Mouse (Mus musculus): Measurements from ENCODE around the gene Atg2a. TPM values are rescaled to one million over a fixed set of nuclear protein-coding genes. Genes with fewer than 3 reads are reported as not detected.
"Not testable (repeated sequence)": the region's sequence is repeated elsewhere in the genome, so short reads cannot be mapped to it uniquely, and the experiment has no call there.

Gene Atg2a
- polyA plus RNA-seq, 1 experiment: 14.3 TPM

- H3K4me3 ChIP-seq (ENCODE audit: insufficient read depth, low read length): no peak overlapping the region
- H3K4me1 ChIP-seq (ENCODE audit: control insufficient read depth, insufficient read depth, low read length): peaks cover 12% of the 10 kb centered on the region; the same call in 1 of the 2 replicates
- TF ChIP-seq POLR2A (IDR thresholded peaks at IDR 0.05; ENCODE audit: low read depth, low read length) (no peak), CTCF (IDR thresholded peaks at IDR 0.05; ENCODE audit: borderline replicate concordance, insufficient read depth, low read length) (no peak)
- H3K27ac ChIP-seq (ENCODE audit: insufficient read depth, low read length): no peak overlapping the region
Observed at GRCm38 (mm10) chr19:6281122-6282020, 39.9 kb downstream of the Atg2a start.

GRCm38 (mm10) chr19:6283001-6283400 lies 41.5 kb downstream of the Atg2a start:
- no peak for TF ChIP-seq CTCF (IDR thresholded peaks at IDR 0.05; ENCODE audit: borderline replicate concordance, insufficient read depth, low read length)
- TF ChIP-seq POLR2A (IDR thresholded peaks at IDR 0.05; ENCODE audit: low read depth, low read length): no peak
- H3K27ac ChIP-seq (ENCODE audit: insufficient read depth, low read length): no peak overlapping the region
- peaks cover 13% of the 10 kb centered on the region; the same call in 1 of the 2 replicates for H3K4me1 ChIP-seq (ENCODE audit: control insufficient read depth, insufficient read depth, low read length)
- no peak overlapping the region for H3K4me3 ChIP-seq (ENCODE audit: insufficient read depth, low read length)

DNA sequence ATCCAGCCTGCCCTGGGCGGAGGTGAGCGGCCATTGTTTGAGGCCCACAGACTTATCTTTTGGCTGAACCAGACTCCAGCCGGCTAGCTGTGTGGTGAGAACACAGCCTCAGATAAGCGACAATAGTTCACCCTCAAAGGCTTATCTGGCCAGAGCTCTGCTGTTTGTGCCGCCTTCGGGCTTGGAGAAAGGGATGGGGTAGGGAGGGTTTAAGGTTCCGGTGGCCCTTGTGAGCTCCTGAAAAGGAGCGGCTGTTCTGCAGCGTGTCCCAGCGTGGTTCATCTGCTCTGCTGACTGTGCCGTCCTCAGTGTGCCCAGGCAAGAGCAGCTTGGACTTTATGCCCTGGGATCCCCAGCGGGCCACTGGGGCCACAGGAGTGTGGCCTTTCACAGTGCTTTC lies 43.0 kb downstream of the Atg2a start:
- Histone ChIP-seq H3K27ac (ENCODE audit: insufficient read depth, low read length) (no peak overlapping the region), H3K4me3 (ENCODE audit: insufficient read depth, low read length) (no peak overlapping the region), H3K4me1 (ENCODE audit: control insufficient read depth, insufficient read depth, low read length) (peaks cover 11% of the 10 kb centered on the region; the same call in 1 of the 2 replicates)
- TF ChIP-seq CTCF (IDR thresholded peaks at IDR 0.05; ENCODE audit: borderline replicate concordance, insufficient read depth, low read length): no peak
- no peak for TF ChIP-seq POLR2A (IDR thresholded peaks at IDR 0.05; ENCODE audit: low read depth, low read length)

GRCm38 (mm10) chr19:6285226-6285625 lies 43.8 kb downstream of the Atg2a start:
- no peak overlapping the region for H3K4me3 ChIP-seq (ENCODE audit: insufficient read depth, low read length)
- no peak overlapping the region for H3K27ac ChIP-seq (ENCODE audit: insufficient read depth, low read length)
- peaks cover 8% of the 10 kb centered on the region; the same call in 1 of the 2 replicates for H3K4me1 ChIP-seq (ENCODE audit: control insufficient read depth, insufficient read depth, low read length)
- no peak for TF ChIP-seq CTCF (IDR thresholded peaks at IDR 0.05; ENCODE audit: borderline replicate concordance, insufficient read depth, low read length)
- TF ChIP-seq POLR2A (IDR thresholded peaks at IDR 0.05; ENCODE audit: low read depth, low read length): no peak

DNA sequence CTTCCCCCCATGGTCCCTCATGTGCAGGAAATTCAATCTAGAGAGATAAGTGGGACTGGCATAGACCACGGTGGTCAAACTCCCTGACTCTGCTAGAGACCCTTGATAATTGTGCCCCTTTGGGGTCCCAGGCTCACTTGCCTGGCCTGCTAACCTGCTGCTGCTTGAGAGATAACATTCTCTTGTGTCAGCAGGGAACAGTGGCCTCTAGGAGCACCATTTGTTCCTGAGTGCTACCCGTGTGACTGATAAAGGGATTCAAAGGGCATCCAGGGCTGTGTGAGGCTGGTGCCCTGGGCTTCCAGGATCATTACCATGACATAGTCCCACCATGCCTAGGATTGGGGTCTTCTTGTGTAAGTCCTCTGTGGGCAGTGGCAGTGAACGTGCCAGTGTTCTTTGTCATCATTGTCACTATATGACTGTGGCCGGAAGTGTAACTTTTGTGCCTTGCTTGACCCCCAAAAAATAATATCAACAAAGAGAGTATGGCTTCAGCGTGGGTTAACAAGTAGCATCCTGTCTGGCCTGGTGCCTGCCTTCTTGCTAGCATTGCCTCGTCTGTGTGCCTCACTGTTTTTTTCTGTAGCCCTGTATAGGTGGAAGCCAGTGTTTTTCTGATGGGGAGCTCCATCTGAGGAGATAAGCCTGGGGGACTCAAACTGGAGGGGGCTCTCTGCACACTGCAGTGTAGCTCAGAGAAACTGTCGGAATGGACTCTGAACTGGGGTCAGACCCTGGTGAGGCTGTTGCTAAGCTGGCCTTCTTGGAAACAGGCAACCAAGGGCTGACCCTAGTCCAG lies 44.4 kb downstream of the Atg2a start:
- Histone ChIP-seq H3K4me1 (ENCODE audit: control insufficient read depth, insufficient read depth, low read length) (peaks cover 5% of the 10 kb centered on the region; the same call in 1 of the 2 replicates), H3K4me3 (ENCODE audit: insufficient read depth, low read length) (no peak overlapping the region), H3K27ac (ENCODE audit: insufficient read depth, low read length) (no peak overlapping the region)
- TF ChIP-seq POLR2A (IDR thresholded peaks at IDR 0.05; ENCODE audit: low read depth, low read length) (no peak), CTCF (IDR thresholded peaks at IDR 0.05; ENCODE audit: borderline replicate concordance, insufficient read depth, low read length) (no peak)

DNA sequence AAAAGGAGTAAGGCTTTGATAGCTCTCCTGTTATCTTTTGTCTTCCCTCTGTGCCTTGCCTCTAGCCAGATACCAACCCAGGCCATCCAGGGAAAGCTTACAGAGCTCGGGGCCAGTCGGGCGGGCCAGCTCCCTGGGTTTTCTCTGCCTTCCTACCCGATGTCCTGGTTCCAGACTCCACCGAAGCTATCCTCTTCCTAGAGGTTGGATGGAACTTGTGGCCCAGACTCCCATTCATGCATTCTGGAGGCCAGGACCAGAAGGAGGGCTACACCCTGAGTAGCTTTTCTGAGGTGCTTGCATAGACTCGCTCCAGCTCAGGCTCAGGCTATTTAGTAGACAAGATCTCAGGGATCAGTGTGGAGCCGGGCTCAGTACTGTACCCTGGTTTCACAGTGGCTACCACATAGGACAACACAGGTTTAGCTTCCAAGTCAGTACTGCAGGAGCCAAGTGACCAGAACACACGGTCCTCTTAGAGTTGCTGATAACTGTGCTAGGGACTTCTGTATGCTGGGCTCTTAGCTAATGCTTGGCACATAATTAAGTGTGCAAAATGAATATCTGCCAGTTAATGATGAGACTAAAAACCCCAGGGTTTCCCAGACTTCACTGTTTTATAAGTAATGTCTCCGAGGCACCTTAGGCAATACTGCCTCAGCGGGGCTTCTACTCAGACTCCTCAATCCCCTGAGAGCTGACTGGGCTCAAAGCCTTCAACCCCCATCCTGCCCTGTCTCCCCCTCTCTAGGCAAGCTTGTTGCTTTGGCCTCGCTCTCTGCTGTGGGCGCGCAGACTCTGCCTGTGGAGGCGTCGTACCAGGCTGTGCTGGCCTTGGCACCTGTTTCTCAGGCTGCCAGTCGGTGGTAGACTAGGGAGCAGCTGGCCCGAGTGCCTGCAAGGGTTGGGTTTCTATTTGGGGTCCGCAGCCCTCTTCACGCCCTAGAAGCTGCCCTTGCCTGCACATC lies 45.2 kb downstream of the Atg2a start:
- Histone ChIP-seq H3K4me3 (ENCODE audit: insufficient read depth, low read length) (no peak overlapping the region), H3K27ac (ENCODE audit: insufficient read depth, low read length) (no peak overlapping the region; the same call in 1 of the 2 replicates), H3K4me1 (ENCODE audit: control insufficient read depth, insufficient read depth, low read length) (0 out of 2 replicates have a peak, but pooled peaks cover 2% of the 10 kb centered on the region)
- no peak for TF ChIP-seq CTCF (IDR thresholded peaks at IDR 0.05; ENCODE audit: borderline replicate concordance, insufficient read depth, low read length)
- no peak for TF ChIP-seq POLR2A (IDR thresholded peaks at IDR 0.05; ENCODE audit: low read depth, low read length)

DNA sequence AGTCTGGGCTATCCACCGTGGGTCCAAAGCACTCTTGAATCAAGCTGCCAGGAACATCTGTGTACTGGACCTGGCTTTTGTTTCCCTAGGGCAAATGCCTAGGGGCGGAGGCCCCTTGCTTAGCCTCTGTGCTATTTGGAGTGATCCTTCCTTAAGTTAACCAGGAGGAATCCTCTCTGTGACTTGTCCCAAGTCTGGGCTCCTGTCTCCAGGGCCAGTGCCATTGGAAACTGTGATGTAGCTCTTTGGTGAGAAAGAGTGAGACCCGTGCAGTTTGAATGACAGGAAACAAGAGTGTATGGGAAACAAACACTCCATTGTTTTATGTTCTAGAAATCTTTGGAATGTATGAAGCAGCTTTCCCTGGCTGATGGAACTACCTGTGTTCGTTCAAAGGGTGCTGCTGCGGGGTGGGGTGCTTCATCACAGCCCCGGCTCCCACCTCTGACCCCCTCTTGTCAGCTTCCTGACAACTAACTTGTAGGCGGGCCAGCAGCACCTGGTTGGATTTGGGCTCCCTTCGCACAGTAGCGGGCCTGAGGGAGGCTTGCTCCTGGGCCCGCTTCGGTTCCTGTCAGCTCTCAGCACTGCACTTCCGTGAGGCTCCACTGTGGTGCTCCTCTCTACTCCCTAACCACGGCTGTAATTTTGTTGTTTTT lies 46.9 kb downstream of the Atg2a start:
- H3K27ac ChIP-seq (ENCODE audit: insufficient read depth, low read length): no peak overlapping the region
- H3K4me3 ChIP-seq (ENCODE audit: insufficient read depth, low read length): no peak overlapping the region
- no peak for TF ChIP-seq CTCF (IDR thresholded peaks at IDR 0.05; ENCODE audit: borderline replicate concordance, insufficient read depth, low read length)
- TF ChIP-seq POLR2A (IDR thresholded peaks at IDR 0.05; ENCODE audit: low read depth, low read length): no peak
- 0 out of 2 replicates have a peak, but pooled peaks cover 2% of the 10 kb centered on the region for H3K4me1 ChIP-seq (ENCODE audit: control insufficient read depth, insufficient read depth, low read length)

DNA sequence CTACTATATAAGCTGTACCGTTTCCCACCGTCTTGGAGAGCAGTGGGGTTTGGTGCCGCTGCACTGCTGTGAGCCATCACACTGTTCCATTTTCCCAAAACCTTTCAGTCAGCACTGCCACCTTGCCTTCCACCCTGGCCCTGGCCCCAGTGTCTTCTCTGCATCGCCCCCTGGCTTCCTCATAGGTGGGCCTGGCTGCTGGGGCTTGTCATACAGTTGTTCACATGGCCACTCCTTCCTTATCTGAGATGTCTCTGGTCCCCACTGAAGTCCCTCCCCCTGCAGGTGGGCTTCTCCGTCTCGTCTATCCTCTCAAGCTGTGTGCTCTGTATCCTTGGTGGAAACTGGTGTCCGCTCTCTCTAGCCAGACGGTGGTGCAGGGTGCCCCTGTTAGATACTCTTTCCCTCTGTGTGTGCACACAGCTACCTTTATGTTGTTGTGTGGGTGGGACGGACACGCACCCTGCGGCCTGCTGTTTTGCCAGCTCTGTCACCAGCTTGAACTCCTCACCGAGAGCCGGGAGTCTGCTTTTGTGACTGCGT lies 48.3 kb downstream of the Atg2a start:
- H3K27ac ChIP-seq (ENCODE audit: insufficient read depth, low read length): no peak overlapping the region
- no peak overlapping the region for H3K4me3 ChIP-seq (ENCODE audit: insufficient read depth, low read length)
- TF ChIP-seq POLR2A (IDR thresholded peaks at IDR 0.05; ENCODE audit: low read depth, low read length) (no peak), CTCF (IDR thresholded peaks at IDR 0.05; ENCODE audit: borderline replicate concordance, insufficient read depth, low read length) (no peak)
- 0 out of 2 replicates have a peak, but pooled peaks cover 2% of the 10 kb centered on the region for H3K4me1 ChIP-seq (ENCODE audit: control insufficient read depth, insufficient read depth, low read length)

DNA sequence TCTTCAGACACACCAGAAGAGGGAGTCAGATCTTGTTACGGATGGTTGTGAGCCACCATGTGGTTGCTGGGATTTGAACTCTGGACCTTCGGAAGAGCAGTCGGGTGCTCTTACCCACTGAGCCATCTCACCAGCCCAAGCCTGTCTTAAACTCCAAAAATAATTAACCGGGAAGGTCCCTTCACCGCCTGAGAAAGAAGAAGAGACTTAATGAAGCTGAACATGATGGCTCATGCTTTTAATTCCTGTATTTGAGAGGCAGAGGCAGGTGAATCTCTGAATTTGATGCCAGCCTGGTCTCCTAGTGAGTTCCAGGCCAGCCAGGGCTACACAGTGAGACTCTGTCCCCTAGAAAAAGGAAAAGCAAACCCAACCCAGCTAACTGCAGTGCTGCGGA lies 49.2 kb downstream of the Atg2a start:
- H3K4me3 ChIP-seq (ENCODE audit: insufficient read depth, low read length); H3K27ac ChIP-seq (ENCODE audit: insufficient read depth, low read length); H3K4me1 ChIP-seq (ENCODE audit: control insufficient read depth, insufficient read depth, low read length): not testable (repeated sequence)
